Mouse (Mus musculus) left cerebral cortex, postnatal 36 days (tissue): ENCODE results near the gene Cbx8. TPM values are rescaled to one million over a fixed set of nuclear protein-coding genes. Genes with fewer than 3 reads are reported as not detected.

Source experiments
- DNase-seq, 2 experiments: peaks; one replicate each; pipeline ENCODE4 v3.0.0; 2021 to 2022; ENCODE audit warnings: low spot score in 2 of 2, mixed read lengths in 1 of 2
- intact Hi-C: fragments of 180-260 bp; cut with DNase I; formaldehyde crosslinking; loops from one replicate; pipeline ENCODE4 v1.15.1; 2025
- total RNA-seq, 2 experiments: library from RNA; stranded (reverse); gene quantifications; 2 replicates each; pipeline ENCODE4 v1.2.3; 2021

The Cbx8 gene
- 10 to 100 TPM; 12.3 to 16.0 TPM for total RNA-seq

DNA sequence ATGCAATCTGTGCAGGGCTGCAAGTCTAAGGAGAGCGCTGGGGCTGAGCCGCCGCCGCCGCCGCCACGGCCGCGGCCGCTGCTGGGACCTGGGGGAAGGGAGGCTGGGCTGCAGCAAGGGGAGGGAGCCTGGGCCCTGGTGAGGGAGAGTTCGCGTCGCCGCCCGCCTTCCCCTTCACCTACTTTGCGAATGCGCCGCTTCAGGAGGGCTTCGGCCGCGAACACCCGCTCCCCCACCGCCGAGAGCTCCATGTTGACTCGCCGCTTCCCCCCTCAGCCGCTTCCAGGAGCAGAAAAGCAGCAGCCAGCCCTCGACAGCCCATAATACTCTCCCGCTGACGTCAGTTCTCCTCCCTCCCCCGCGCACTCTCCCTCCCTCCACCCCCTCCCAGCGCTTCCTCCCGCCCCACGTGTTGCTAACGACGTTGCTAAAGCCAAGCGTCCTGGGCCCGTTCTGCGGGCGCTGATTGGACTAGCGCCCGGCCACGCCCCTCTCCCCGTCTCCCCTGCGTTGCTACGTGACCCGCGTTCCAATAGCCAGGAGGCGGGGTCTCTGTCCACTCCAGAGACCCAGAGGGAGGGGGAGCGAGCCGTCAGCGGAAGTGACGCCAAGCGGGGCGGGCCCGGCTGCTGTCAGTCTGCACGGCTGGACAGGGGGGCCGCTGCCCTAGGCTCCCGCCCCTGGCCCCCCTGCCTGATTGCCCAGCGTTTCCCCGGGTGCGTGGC, at the start of gene Cbx8:
Cbx8 (minus strand) TSS at position 370 of the 725 bp plus-strand sequence.
- intact Hi-C loops, result loop anchor here (2.0 kb wide), 1 partner anchor 16 kb away; no protein-coding TSS in a partner anchor
- DNase-seq, result peak; percentile 99 to 100

DNA sequence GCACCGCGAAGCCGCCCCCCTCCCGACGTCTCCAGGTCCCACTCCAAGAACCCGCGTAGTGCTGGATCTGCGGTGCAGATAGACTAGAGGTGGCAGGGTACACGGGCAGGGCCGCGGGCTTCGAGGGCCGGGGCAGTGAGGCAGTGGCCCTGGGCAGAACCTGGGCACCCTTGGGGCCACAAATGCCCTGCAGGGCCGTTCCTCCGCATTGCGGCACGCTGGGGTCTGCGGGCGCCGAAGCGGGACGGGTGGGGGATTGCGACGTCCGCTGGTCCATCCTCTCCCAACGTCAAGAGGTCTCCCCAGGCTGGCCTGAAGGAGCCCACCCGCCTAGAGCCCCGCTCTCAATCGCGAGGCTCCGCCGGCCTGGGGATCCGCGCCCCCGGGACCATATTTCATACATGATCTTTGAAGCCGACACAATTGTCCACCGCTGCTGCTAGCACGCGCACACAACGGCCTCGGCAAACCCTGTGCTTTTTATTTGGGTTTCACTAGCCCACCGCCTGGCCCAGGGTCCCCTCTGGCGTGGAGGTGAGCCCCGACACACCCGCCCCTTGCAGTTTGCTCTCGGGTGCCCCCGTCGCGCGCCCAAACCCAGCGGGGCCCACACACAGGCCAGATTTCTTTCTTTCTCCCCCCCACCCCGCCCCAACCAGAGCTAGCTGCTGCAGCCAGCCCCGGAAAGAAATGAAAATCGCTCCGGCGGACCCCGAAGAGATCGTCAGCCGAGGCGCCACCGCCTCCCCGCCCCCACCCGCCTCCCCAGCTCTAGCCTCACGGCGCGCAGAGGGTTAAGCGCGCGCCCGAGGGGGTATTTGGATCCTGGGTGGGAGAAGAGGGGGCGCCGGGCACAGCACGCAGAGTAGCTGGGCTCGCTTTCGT, 49.5 kb upstream of the Cbx8 start:
- intact Hi-C loops, result loop anchor here (5.0 kb wide), 1 partner anchor 37 kb away; no protein-coding TSS in a partner anchor
- DNase-seq, result peak; percentile 13 to 14

DNA sequence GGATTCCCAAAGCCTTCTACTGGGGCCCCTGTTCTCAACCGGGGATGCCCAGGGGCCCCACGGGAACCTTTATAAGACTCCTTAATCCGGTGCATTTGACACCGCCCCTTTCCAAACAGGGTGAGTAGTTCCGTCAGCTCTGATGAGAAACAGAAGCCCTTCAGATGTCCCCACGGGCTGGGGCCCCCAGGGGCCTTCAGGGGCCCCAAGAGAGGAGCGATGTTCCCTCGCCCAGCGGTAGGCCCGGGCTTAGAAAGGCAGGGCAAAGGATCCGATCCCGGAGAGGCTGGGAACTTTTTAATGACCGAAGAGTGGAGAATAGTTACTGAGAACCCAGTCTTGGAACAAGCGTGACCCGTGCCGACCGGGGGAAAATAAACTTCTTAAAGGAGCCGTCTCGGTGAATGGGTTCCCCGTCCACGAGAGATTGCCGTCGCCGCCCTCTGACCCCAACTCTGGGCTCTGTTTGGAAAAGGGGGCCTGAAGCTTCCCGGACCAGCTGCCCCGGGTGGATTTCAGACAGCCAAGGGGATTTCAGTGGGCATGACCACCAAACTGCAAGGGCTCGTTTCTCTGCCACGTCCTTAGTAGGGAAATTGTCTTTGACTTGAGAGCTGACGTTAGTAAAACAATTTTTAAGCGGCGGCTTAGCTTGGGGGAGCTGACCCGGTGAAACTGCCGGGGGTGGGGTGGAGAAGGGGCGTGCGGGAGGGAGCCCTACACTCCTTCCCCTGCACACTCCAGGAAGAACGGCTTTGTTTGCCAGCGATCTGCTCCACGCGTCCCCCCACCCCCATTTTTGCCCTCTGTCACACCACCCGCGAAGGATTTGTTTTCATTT, 48.7 kb upstream of the Cbx8 start:
- DNase-seq, result peak in 1 of 2 experiments; percentile 18
- intact Hi-C loops, result loop anchor here (5.0 kb wide), 2 partner anchors 38 to 98 kb away; no protein-coding TSS in a partner anchor

- peak in 1 of 2 experiments; percentile 9 for DNase-seq
- intact Hi-C loops, result loop anchor here (5.0 kb wide), 1 partner anchor 99 kb away; no protein-coding TSS in a partner anchor
Observed at GRCm38 (mm10) chr11:119088391-119089234, 47.8 kb upstream of the Cbx8 start.

GRCm38 (mm10) chr11:119087301-119088082, 46.7 kb upstream of the Cbx8 start:
- intact Hi-C loops, result loop anchor here (5.0 kb wide), 1 partner anchor 100 kb away; no protein-coding TSS in a partner anchor
- DNase-seq, result peak; percentile 10 to 13

GRCm38 (mm10) chr11:119086144-119086971, 45.6 kb upstream of the Cbx8 start, which contains the start of gene Cbx4:
Cbx4 (minus strand) TSS chr11:119086221.
- DNase-seq, result peak; percentile 86 to 91
- intact Hi-C loops, result loop anchor here (5.0 kb wide), 1 partner anchor 101 kb away; no protein-coding TSS in a partner anchor

DNA sequence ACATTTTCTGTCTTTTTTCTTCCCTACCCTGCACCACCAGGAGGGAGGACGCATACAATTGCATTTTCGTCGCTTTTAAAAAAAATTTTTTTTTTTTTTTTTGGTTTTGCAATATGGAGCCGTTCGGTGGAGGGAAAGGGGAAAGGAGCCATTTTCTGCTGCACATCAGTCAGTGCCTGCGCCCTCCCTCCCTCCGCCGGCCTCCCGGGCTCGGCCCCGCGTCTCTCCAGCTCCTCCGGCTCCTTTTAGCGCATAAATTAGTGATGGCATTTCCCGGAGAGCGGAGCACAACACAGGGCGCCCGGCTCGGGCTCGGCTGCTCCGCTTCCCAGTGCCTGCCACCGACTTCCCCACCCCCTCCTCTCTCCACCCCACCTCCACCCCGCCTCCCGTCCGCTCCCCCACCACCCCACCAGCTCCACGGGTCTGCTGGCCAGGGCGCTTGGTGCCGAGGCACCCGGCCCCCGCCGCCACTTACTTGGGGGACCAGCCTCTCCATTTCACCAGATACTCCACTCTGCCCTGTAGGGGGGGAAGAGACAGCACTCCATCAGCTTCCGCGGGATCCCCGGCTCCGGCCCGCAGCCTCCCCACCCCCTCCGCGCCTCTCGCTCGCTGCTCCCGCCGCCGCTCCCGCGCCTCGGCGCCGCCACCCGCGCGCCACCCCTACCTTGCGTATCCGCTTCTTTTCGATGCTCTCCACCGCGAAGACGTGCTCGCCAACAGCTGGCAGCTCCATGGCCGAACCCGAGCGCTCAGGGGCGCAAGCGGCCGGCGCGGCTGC, 44.7 kb upstream of the Cbx8 start:
- peak; percentile 82 to 85 for DNase-seq
- intact Hi-C loops, result loop anchor here (1.0 to 5.0 kb wide), 2 partner anchors 28 to 102 kb away; no protein-coding TSS in a partner anchor

- intact Hi-C loops, result loop anchor here (1.0 to 5.0 kb wide), 2 partner anchors 27 to 103 kb away; no protein-coding TSS in a partner anchor
Observed at GRCm38 (mm10) chr11:119084446-119085278, 43.9 kb upstream of the Cbx8 start.

DNA sequence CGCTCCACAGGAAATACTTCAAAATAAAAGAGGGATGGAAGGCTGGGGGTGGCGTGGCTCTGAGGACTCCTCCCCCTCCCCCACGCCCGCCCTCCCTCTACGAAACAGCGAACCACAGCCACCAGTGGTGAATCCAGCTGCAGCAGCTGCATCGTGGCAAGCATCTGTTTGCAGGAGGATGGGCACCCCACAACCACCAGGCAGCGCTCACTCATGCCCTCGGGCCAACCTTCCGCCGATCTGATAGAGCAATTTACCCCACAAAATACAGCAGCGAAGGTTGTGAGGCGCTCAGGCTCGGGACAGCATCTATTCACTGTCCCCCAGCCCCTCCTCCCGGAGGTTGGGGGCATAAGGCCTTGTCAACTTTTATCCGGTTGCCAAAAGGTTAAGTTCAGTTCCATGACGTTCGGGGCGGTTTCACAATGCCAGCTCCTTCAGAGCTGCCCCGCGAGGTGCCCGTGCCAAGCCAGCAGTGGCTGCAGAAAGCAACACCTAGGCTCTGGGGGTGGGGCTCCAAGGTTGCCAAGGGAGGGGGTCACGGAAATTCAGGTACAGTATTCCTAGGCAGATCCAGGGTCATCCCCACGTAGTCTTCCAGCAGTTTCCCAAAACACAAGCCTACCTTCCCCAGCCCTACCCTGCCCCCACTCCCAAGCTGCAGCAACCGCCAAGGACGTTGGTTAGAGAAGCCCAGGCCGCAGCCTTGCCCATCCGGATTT, 43.1 kb upstream of the Cbx8 start:
- intact Hi-C loops, result no loop called here
- DNase-seq, result peak; percentile 43 to 54

More at GRCm38 (mm10) chr11:119084446-119085278, 43.9 kb upstream of the Cbx8 start:
- peak; percentile 50 to 57 for DNase-seq

- intact Hi-C loops, result no loop called here
Observed at GRCm38 (mm10) chr11:119082638-119083599, 42.1 kb upstream of the Cbx8 start.

DNA sequence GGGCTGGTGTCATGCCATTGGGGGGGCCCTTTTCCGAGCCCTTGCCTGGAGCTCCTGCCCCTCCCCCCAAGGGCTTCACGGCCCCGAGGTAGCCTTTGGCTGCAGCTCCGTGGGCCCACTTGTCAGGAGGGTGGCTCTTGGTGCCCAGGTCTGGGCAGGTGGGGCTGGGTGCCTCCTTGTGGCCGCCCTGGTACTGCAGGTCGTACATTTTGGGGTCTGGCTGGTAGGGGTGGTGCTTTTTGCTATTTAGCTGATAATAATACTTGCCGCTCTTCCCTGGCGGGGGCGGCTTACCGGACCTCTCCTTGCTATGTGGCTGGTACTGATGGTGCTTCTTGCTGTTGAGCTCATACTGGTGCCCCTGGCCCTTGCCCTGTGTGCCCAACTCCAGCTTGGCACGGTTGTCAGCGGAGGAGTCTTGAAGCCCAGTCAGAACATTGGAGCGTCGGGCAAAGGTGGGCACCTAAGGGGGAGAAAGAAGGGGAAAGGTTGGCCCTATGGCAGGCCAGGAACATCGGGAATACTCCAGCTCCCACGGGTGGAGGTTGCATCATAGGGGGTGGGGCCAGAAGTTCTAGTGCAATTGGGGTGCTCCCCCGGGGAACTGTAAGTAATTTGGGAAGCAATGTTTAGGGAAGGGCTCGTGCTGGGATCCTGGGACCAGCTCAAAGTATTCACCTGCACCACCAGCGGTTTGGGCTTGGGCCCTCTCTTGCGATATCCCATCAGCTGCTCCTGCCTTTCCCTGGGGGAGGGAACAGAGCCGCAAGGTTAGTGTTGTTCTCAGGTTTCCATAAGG, 41.3 kb upstream of the Cbx8 start:
- DNase-seq, result peak; percentile 36 to 37
- intact Hi-C loops, result no loop called here

More at GRCm38 (mm10) chr11:119082638-119083599, 42.1 kb upstream of the Cbx8 start:
- DNase-seq, result no peak

DNA sequence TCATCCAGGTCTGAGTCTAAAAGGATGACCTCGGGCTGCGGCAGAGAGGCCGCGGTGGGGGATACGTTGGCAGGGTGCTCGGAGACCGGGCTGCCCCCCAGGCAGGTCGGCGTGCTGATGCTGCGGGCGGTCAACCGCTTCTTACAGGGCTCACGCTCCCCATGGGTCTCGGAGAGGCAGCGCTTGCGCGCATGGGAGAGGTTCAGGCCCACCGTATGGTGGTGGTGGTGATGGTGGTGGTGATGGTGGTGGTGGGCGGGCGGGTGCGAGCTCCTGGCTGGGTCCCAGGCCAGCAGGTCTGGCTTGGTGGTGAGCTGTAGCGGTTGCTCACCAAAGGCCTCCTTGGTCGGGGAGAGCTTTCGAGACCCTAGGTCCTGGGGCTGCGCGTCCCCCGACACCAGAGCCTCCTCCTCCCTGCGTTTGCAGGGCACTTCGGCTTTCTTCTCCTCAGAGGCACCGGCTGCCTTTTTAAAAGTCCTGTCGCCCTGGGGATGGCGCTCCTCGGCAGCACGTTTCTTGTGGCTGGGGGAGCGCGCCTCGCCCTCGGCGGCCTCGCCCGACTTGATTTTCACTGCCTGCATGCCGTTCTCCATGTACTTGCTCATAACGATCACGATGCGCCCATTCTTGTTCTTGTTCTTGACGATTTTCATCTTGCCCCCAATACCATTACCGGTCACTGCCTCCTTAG, 40.5 kb upstream of the Cbx8 start:
- DNase-seq, result peak in 1 of 2 experiments; percentile 13
- intact Hi-C loops, result no loop called here
